Mouse (Mus musculus): ENCODE data around the gene Cacfd1.

- TF ChIP-seq CTCF (IDR thresholded peaks at IDR 0.05; ENCODE audit: extremely low read depth, insufficient read depth, low read length) (no peak), POLR2A (IDR thresholded peaks at IDR 0.05; ENCODE audit: extremely low read depth, insufficient read depth, low read length) (no peak)
Observed at GRCm38 (mm10) chr2:27058251-27058650, 48.5 kb downstream of the Cacfd1 start.
